Mouse (Mus musculus) colon, adult 2 months (tissue): ENCODE results near the gene Wnt9b. TPM values are rescaled to one million over a fixed set of nuclear protein-coding genes. Genes with fewer than 3 reads are reported as not detected.

Experiments
- polyA plus RNA-seq: library from polyadenylated mRNA; depleted of rRNA; stranded (reverse); fragments of >200 nt; gene quantifications from 2 replicates; pipeline ENCODE4 v1.2.3, GENCODE M21; 2012; rRNA removed

Wnt9b gene
- polyA plus RNA-seq: 0.02 TPM in 1 of 2 replicates, not detected in the other

DNA sequence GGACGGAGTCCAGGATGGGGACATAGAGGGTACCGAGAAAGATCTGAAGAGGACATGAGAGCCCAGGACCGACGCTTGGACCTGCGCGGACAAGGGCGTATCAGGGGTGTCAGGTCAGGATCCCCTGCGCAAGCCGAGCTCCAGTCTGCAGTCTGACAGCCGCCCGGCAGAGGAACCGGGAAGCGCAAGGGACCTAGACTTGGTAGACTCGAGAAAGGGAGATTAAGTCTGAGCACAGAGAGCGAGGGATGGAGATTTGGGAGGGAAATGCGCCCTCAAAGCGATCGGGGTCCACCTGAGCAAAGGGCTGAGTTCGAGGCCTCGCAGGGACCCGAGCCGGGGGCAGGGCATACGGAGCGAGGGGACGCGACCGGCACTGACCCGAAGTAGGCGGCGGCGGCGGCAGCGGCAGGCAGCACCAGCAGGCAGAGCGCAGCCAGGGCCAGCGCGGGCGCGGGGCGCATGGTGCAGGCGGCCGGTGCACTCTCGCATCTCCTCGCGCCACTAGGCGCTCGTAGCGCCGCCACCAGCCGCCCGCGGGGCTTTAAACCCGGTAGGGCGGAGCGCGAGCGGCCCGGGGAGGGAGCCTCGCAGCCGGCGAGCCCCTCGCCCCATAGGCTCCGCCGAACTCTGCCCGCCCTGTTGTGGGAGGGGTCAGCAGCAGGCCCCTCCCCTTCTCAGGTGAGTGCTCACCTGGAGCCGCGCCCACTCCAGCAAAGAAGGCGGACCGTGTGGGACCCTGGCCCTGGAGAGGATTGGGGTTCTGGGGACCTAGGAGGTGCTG lies at the start of gene Wnt9b:
Gene Wnt9b (minus strand): TSS at position 516 of the 784 bp plus-strand sequence.

DNA sequence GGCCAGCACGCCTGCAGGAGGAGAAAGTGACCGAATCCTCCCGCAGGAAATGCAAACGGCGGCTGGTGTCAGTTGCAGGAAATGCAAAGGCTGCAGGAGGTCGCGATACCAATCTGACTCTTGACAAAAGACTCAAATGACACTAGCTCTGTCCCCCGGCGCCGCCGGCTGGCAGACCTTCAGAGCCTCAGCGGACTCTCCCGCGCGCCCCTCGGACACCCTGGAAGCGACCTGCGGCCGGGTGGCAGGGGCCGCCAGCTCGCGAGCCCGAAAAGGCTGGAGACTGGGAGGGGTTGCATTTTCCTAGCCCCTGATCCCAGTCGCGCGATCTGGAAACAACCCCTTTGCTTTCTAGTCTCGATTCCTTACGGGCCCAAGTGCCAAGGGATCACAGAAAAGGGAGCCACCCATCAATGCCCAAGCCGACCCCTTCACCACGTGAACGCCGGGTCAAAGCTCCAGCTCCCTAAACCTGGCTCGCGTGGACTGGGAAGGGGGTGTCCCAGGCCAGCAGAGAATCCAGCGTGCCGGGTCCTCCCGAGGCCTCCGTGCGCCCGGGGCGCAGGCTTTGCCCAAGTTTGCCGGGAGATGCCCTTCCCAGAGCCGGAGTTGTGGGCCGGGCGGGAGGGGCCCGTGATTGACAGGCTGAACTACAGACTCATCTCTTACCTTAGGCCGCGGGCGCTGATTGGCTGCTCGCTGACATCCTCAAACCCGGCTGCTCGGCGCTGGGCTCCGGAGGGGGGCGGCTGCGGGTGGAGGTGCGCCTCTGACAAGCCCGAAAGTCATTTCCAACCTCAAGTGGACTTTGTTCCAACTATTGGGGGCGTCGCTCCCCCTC lies 24.0 kb upstream of the Wnt9b start, which contains the start of gene Wnt3:
Gene Wnt3 (plus strand): TSS at position 764 of the 841 bp plus-strand sequence.

DNA sequence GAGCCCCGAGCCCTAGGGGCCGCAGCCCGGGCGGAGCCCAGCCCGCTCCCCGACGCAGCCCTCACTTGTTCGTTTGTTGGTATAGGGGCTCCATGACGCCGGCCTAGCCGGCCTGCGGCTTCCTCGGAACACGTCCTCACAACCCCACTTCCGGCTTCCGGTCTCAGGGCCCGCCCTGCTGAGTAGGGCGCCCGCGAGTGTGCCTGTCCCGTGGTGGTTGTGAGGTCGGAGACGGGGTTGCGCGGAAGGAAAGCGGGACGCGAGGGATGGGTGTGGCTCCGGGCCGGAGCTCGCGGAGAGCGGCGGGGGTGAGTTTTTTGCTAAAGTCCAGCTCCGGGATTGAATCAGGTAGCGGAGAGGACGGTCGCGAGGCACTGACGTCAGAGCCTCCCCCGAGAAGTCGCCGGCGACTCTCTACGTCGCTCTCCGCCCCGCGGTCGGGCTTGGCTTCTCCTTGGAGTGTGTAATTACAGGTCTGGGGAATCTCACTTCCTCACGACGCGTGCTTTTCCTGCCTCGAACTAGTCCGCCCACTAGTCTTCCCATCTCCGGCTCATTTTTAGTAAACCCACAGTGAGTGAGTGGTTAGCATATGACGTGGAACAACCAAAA lies 52.0 kb downstream of the Wnt9b start, which contains the start of gene Gosr2:
Gene Gosr2 (minus strand): TSS at position 334 of the 612 bp plus-strand sequence.

Other genes with a start within 250 kb of the Wnt9b start
- gene Lrrc37a, start 245.2 kb downstream of the Wnt9b start, polyA plus RNA-seq: not detected in 2 replicates
- not detected in 2 replicates for gene Gm884, start 128.7 kb downstream of the Wnt9b start, polyA plus RNA-seq
- not detected in 2 replicates for gene Lyzl6, start 110.9 kb downstream of the Wnt9b start, polyA plus RNA-seq
- gene Rprml, start 100.3 kb downstream of the Wnt9b start, polyA plus RNA-seq: 3.3 and 3.4 TPM in 2 replicates
- 37.7 and 43.3 TPM in 2 replicates for gene Gosr2, start 51.9 kb downstream of the Wnt9b start, polyA plus RNA-seq
- gene Wnt3, start 24.3 kb upstream of the Wnt9b start, polyA plus RNA-seq: 0.03 TPM in 1 of 2 replicates, not detected in the other
- gene Nsf, start 204.2 kb upstream of the Wnt9b start, polyA plus RNA-seq: 25.6 and 31.5 TPM in 2 replicates
- gene Arf2, start 216.9 kb upstream of the Wnt9b start, polyA plus RNA-seq: 4.6 and 5.0 TPM in 2 replicates